Mouse (Mus musculus) testis, adult 2 months (tissue): ENCODE data around the gene Efcab8.

Experiments
- CTCF ChIP-seq: fragments of 200-500 bp; IDR thresholded peaks from 2 replicates; pipeline ENCODE4 v1.5.1; 2012; ENCODE audit warnings: low read depth, mild to moderate bottlenecking, inconsistent platforms, low read length, moderate library complexity; ENCODE audit not compliant: control insufficient read depth, insufficient read depth, insufficient replicate concordance
- POLR2A ChIP-seq: fragments of 200-500 bp; IDR thresholded peaks from 2 replicates; pipeline ENCODE4 v1.6.1; 2012; ENCODE audit warnings: low read depth, mild to moderate bottlenecking, inconsistent platforms, low read length, moderate library complexity; ENCODE audit not compliant: control insufficient read depth

- no peak for TF ChIP-seq POLR2A
- no peak for TF ChIP-seq CTCF
Measured at GRCm38 (mm10) chr2:153827171-153827830, 47.6 kb downstream of the Efcab8 start.
